Mouse (Mus musculus): Measurements from ENCODE around the gene Phex. TPM values are rescaled to one million over a fixed set of nuclear protein-coding genes. Genes with fewer than 3 reads are reported as not detected.

Phex gene
- polyA plus RNA-seq (2015; fragmentation: Nextera tagmentation; extraction: Ambion mirVana) = 0.21 and 0.35 TPM in 2 replicates

DNA sequence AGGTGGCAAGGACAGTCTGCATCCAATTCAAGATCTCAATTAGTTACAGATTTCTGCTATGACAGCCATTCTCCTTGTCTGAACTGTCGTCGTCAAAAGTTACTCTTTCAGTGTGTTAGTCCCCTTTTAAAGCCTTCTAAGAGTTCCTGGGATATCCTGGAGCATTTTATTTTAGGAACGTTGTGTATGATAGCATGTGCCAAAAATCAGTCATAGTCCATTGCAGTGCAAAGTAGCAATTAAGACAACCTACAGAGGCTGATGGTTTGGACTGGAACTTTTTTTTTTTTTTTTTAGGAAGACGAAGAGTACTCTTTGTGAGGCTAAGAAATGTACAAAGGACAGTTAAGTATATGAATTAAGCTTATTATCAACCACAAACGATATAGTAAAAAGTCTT, at the start of gene Phex:
Gene Phex (minus strand): TSS at position 101 of the 400 bp plus-strand sequence.
- Histone ChIP-seq H3K4me1 (no peaks in the 10 kb centered on the region), H3K9me3 (replicated peaks) (no peaks in the 10 kb centered on the region), H3K4me3 (replicated peaks) (no peak within 1 kb of the TSS), H3K36me3 (no peaks in the 10 kb centered on the region), H3K27ac (no peak within 1 kb of the TSS), H3K9ac (no peak within 1 kb of the TSS), H3K4me2 (no peak within 1 kb of the TSS), H3K27me3 (peaks cover 3% of the 10 kb centered on the region; the same call in 1 of the 2 replicates)
- no peak for ATAC-seq (replicated peaks; ENCODE audit: low FRiP score)
- WGBS = 64% methylated on average over 5 of the region's 5 CpGs

DNA sequence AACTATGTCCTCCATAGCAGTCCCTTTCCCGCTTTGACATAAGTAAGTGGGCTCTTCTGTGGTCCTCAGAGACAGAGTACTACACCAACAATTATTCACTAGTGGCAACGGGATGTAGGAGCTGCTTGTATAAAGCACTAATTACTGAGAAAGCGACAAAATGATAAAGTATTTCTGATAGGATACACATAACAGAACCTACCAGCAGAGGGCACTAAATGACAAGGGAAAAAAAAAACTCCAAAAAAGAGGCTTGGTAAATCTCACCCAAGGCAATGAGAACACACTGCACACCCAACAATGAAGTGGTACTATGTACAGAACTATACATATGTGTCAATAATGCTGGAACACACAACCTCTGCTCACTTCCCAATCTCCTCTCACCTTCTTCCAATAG, 47.6 kb upstream of the Phex start:
- Histone ChIP-seq H3K4me1 (no peaks in the 10 kb centered on the region), H3K9me3 (replicated peaks) (no peaks in the 10 kb centered on the region), H3K27ac (no peak overlapping the region), H3K27me3 (no peaks in the 10 kb centered on the region), H3K4me3 (replicated peaks) (no peak overlapping the region), H3K4me2 (no peak overlapping the region), H3K36me3 (peaks cover 17% of the 10 kb centered on the region; the same call in 1 of the 2 replicates), H3K9ac (no peak overlapping the region)
- no peak for ATAC-seq (replicated peaks; ENCODE audit: low FRiP score)
- 76% methylated on average over 3 of the region's 3 CpGs for WGBS

DNA sequence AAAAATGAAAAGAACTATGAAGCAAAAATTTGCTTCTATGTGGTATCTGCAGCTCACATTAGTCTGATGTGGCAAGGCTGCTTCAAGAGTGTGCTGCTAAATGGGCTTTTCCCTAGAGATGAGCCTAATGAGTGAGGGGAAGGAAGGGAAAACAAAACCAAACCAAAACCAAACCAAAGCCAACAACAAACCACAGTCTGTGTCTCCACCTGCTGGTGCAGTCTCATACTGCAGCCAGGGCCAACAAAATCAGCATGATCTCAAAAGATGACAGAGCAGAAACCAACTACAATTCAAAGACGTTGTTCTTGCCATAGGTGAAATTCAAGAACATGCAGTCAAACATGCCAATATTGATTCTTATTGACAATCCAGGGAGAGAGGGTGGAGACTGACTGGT, 39.3 kb upstream of the Phex start:
- 61% methylated on average over 1 of the region's 1 CpGs for WGBS
- Histone ChIP-seq H3K27ac (no peak overlapping the region), H3K4me1 (no peaks in the 10 kb centered on the region), H3K4me3 (replicated peaks) (no peak overlapping the region), H3K9me3 (replicated peaks) (no peaks in the 10 kb centered on the region), H3K27me3 (no peaks in the 10 kb centered on the region), H3K9ac (no peak overlapping the region), H3K36me3 (peaks cover 10% of the 10 kb centered on the region; the same call in 1 of the 2 replicates), H3K4me2 (no peak overlapping the region)
- ATAC-seq (replicated peaks; ENCODE audit: low FRiP score) = no peak

DNA sequence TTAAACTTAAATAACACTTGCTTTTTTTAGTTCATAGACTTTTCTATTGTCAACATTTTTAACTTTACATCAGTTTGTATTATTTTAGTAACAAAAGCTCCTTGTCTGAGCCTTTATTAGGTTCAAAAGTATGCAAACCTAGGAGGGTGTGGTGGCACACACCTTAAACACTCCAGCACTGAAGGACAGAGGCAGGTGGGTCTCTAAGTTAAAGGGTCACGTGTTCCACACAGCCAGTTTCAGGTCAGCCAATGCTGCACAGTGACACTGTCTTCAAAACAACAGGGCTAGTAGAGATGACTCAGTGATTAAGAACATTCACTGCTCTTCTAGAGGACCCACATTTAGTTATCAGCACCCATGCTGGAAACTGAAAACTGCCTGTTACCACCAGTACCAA, 33.9 kb upstream of the Phex start:
- Histone ChIP-seq H3K9ac (no peak overlapping the region), H3K27ac (no peak overlapping the region), H3K36me3 (no peaks in the 10 kb centered on the region), H3K4me2 (no peak overlapping the region), H3K27me3 (peaks cover 3% of the 10 kb centered on the region; the same call in 1 of the 2 replicates), H3K4me3 (replicated peaks) (no peak overlapping the region), H3K9me3 (replicated peaks) (no peaks in the 10 kb centered on the region), H3K4me1 (no peaks in the 10 kb centered on the region)
- 82% methylated on average over 1 of the region's 1 CpGs for WGBS
- ATAC-seq (replicated peaks; ENCODE audit: low FRiP score) = no peak

DNA sequence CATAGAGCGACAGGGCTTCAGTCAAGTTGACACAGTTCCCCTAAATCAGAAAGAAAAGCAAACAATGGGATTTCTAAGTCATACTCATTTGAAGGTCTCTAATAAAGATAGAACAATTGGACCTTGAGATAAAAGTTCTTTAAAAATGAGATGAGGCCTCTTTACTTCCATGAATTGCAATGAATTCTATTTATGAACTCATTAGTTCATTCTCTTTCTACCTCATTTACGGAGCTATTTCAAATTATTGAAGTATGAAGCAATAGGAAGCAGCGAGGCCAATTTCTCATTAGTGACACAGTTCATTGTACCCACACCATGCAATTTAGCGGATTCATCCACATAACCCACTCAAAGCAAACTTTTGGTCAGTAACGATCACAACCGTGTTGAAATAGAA, 32.3 kb upstream of the Phex start:
- 89% methylated on average over 6 of the region's 6 CpGs for WGBS
- H3K27me3 ChIP-seq = peaks cover 3% of the 10 kb centered on the region; the same call in 1 of the 2 replicates

DNA sequence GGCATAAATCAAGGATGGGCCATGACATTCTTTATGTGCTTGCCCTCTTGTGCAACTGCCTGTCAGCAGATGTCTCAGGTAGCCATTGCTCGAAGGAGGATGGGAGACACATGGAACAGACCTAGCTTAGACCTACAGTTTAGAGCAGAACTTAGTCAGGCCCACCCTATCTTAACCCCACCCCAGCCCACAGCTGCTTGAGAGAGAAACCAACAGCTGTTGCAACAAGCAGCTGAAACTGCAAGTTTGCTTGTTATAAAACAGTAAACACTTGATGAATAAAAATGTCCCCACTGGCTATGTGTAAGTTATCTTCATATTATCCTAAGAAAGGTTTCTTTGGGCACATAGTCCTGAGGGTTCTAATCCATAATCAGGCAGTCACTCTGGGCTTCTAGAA, 19.7 kb upstream of the Phex start:
- 53% methylated on average over 1 of the region's 1 CpGs for whole genome bisulfite sequencing
- Histone ChIP-seq H3K9me3 (replicated peaks) (no peaks in the 10 kb centered on the region), H3K4me3 (replicated peaks) (no peak overlapping the region), H3K27me3 (no peaks in the 10 kb centered on the region), H3K4me1 (no peaks in the 10 kb centered on the region), H3K9ac (no peak overlapping the region), H3K4me2 (no peak overlapping the region), H3K36me3 (no peaks in the 10 kb centered on the region), H3K27ac (no peak overlapping the region)
- no peak for ATAC-seq (replicated peaks; ENCODE audit: low FRiP score)

More for the DNA sequence above, 32.3 kb upstream of the Phex start:
- Histone ChIP-seq H3K9ac (no peak overlapping the region), H3K4me3 (replicated peaks) (no peak overlapping the region), H3K4me2 (no peak overlapping the region), H3K9me3 (replicated peaks) (no peaks in the 10 kb centered on the region), H3K27ac (no peak overlapping the region), H3K36me3 (no peaks in the 10 kb centered on the region), H3K4me1 (no peaks in the 10 kb centered on the region)
- ATAC-seq (replicated peaks; ENCODE audit: low FRiP score) = no peak

DNA sequence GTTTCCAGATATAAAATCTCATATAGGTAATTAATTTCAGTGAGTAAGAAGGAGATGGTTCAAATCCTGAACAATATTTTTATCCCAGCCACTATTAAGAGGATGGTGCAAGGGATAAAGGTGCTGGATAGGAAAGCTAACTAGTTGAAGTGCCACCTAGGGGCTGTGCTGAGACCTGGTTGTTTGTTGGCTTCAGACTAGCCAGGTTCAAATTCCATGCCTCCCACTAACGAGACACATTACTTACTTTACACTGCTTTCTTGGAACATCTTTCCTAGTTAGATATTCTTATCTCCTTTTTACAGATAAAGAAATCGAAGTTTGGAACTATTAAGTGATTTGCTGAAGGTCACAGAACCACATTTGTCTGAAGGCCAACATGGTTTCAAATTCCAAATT, 4.3 kb upstream of the Phex start:
- Histone ChIP-seq H3K4me3 (replicated peaks) (no peak overlapping the region), H3K36me3 (no peaks in the 10 kb centered on the region), H3K27me3 (0 out of 2 replicates have a peak, but pooled peaks cover 3% of the 10 kb centered on the region), H3K27ac (no peak overlapping the region), H3K9me3 (replicated peaks) (no peaks in the 10 kb centered on the region), H3K4me1 (no peaks in the 10 kb centered on the region), H3K4me2 (no peak overlapping the region), H3K9ac (no peak overlapping the region)
- 68% methylated on average over 2 of the region's 2 CpGs for WGBS
- no peak for ATAC-seq (replicated peaks; ENCODE audit: low FRiP score)

DNA sequence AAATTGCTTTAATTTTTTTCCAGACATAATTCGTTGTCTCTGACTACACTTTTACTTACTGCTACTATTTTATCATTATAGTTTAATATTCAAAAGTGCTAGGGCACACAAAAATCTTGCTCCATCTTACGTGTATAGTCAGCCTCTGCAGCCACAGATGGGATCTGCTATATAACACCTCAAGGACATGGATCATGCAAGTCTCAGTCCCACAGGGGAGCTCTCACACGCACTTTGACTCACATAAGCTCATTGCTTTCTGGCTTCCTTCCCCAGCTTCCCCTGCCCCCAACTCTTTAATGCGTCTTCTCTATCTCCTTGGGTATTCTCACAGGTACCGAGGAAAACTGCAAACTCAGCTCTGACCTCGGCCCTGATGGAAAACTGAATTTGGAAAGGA, 10.2 kb downstream of the Phex start:
- H3K27me3 ChIP-seq = peaks cover under 1% of the 10 kb centered on the region; the same call in 1 of the 2 replicates
- no peaks in the 10 kb centered on the region for H3K4me1 ChIP-seq
- H3K4me3 ChIP-seq (replicated peaks) = no peak overlapping the region
- H3K4me2 ChIP-seq = no peak overlapping the region
- H3K27ac ChIP-seq = no peak overlapping the region
- H3K9me3 ChIP-seq (replicated peaks) = no peaks in the 10 kb centered on the region
- H3K36me3 ChIP-seq = no peaks in the 10 kb centered on the region
- no peak for ATAC-seq (replicated peaks; ENCODE audit: low FRiP score)
- WGBS = 59% methylated on average over 6 of the region's 6 CpGs
- no peak overlapping the region for H3K9ac ChIP-seq

DNA sequence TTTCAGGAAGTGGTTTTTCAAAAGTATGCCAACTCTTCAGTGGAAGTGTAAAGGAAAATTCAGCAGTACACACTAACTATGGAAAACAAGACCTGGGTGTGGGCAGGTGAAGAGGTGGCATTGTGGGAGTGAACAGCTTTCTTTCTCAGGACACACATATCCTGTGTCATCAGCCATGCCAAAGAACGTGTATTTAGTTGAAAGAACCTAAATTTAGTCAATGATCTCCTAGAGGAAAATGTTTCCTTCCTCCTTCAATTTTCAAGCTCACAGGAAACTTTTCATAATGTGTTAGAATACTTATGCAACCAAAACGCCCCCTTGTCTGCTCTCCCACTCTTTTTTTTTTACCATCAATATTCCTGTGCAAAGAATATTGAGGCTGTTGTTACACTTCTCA, 23.9 kb downstream of the Phex start:
- no peak for ATAC-seq (replicated peaks; ENCODE audit: low FRiP score)

DNA sequence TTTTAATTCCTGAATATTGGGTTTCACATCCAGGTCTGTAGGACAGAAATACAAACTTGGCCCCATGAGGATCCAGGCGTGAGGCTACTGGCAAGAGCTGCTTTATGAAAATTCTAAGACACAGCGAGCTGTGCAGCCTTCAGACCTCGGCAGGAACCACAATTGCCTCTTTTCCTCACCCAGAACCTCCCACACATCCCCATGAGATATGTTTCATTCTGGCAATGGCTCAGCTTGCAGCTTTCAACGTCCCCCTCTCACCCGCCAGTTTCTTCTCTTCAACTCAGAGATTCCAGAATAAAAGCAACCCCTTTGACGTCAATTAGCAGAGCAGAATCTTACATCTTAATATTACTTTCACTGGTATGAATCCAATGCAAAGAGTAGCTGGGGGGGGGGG, 25.0 kb downstream of the Phex start:
- Histone ChIP-seq H3K9ac (no peak overlapping the region), H3K4me2 (no peak overlapping the region), H3K36me3 (no peaks in the 10 kb centered on the region), H3K27ac (no peak overlapping the region), H3K27me3 (no peaks in the 10 kb centered on the region), H3K4me3 (replicated peaks) (no peak overlapping the region), H3K4me1 (no peaks in the 10 kb centered on the region), H3K9me3 (replicated peaks) (no peaks in the 10 kb centered on the region)
- WGBS = 47% methylated on average over 6 of the region's 6 CpGs
- ATAC-seq (replicated peaks; ENCODE audit: low FRiP score) = no peak

More for the DNA sequence above, 23.9 kb downstream of the Phex start:
- no peaks in the 10 kb centered on the region for H3K9me3 ChIP-seq (replicated peaks)
- no peaks in the 10 kb centered on the region for H3K36me3 ChIP-seq
- no peak overlapping the region for H3K4me2 ChIP-seq
- H3K4me3 ChIP-seq (replicated peaks) = no peak overlapping the region
- 78% methylated on average over 2 of the region's 2 CpGs for WGBS
- no peaks in the 10 kb centered on the region for H3K27me3 ChIP-seq
- H3K27ac ChIP-seq = no peak overlapping the region
- H3K9ac ChIP-seq = no peak overlapping the region
- no peaks in the 10 kb centered on the region for H3K4me1 ChIP-seq

DNA sequence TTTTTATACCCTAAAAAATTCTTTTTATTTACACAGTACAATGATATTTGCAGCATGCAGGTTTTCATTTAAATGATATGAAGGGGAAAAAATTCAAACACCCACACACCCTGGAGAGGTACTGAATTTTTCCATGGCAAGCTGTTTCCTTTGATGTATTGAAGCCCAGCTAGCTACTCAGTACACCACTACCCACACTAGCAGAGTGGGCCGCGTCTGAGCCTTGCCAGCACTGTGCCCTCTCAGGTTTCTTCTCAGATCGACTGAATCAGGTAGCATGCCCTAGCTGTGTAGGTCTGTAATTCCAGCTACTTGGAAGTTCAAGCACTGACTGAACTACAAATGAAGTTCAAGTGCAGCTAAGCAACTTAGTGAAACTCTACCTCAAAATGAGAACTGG, 26.7 kb downstream of the Phex start:
- Histone ChIP-seq H3K9me3 (replicated peaks) (no peaks in the 10 kb centered on the region), H3K27me3 (no peaks in the 10 kb centered on the region), H3K36me3 (no peaks in the 10 kb centered on the region), H3K4me2 (no peak overlapping the region), H3K27ac (no peak overlapping the region), H3K4me3 (replicated peaks) (no peak overlapping the region), H3K9ac (no peak overlapping the region), H3K4me1 (no peaks in the 10 kb centered on the region)
- no peak for ATAC-seq (replicated peaks; ENCODE audit: low FRiP score)
- WGBS = 60% methylated on average over 3 of the region's 3 CpGs

DNA sequence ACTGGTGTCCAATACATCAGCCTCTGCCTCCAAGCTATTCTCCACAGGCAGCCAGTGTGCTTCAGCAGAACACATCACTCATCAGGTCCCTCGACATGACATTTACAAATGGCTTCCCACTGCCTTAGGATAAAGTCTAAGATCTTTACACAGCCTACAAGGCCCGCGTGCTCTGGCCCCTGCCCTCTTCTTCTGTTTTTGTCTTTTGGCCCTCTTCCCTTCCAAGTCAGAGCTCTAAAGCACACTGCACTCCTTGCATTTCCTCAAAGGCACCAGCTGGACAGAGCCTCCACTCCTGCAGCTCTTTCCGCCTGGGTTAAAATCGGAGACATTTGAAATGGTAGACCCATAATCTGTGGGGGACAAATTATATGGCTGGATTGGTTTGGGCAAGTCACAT, 28.1 kb downstream of the Phex start:
- H3K9me3 ChIP-seq (replicated peaks) = no peaks in the 10 kb centered on the region
- no peaks in the 10 kb centered on the region for H3K27me3 ChIP-seq
- ATAC-seq (replicated peaks; ENCODE audit: low FRiP score) = no peak
- no peak overlapping the region for H3K27ac ChIP-seq
- H3K4me2 ChIP-seq = no peak overlapping the region
- H3K4me3 ChIP-seq (replicated peaks) = no peak overlapping the region
- H3K9ac ChIP-seq = no peak overlapping the region
- 72% methylated on average over 5 of the region's 5 CpGs for WGBS
- no peaks in the 10 kb centered on the region for H3K36me3 ChIP-seq
- no peaks in the 10 kb centered on the region for H3K4me1 ChIP-seq

DNA sequence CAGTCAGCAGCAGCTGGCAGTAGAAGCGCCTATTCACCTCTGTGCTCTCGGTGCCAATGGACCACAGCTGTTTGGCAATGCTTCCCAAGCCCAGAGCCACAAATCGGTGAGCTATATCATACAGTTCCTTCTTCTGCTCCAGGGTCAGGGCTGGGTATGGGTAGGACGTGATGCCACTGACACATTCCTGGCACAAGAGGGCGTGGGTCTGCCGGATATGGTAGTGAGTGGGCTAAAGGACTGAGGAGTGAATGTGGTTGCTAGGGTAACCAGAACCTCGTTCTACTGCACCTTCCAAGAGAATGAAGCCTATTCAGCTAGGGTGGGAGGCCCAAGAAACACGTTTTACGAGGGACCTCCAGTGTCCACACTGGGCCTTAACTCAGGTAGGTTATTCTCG, 36.3 kb downstream of the Phex start:
- Histone ChIP-seq H3K27ac (no peak overlapping the region), H3K36me3 (no peaks in the 10 kb centered on the region), H3K27me3 (no peaks in the 10 kb centered on the region), H3K9me3 (replicated peaks) (no peaks in the 10 kb centered on the region), H3K4me2 (no peak overlapping the region), H3K4me1 (no peaks in the 10 kb centered on the region), H3K9ac (no peak overlapping the region), H3K4me3 (replicated peaks) (no peak overlapping the region)
- 59% methylated on average over 10 of the region's 10 CpGs for WGBS
- ATAC-seq (replicated peaks; ENCODE audit: low FRiP score) = 0 out of 2 replicates have a peak, but pooled peaks have one; percentile 54
